Mouse (Mus musculus): ENCODE results near the gene Plbd1.

Gene Plbd1

GRCm38 (mm10) chr6:136650664-136651063 lies 11.1 kb downstream of the Plbd1 start:
- no peak for DNase-seq (ENCODE audit: low spot score in 2 of 2)

GRCm38 (mm10) chr6:136647455-136647861 lies 14.3 kb downstream of the Plbd1 start:
- no peak for DNase-seq (ENCODE audit: low spot score in 2 of 2)

- DNase-seq (ENCODE audit: low spot score in 2 of 2), result no peak
Measured at GRCm38 (mm10) chr6:136646207-136646606, 15.5 kb downstream of the Plbd1 start.

- DNase-seq (ENCODE audit: low spot score in 2 of 2), result no peak
Measured at GRCm38 (mm10) chr6:136645754-136646153, 16.0 kb downstream of the Plbd1 start.

GRCm38 (mm10) chr6:136644171-136644570 lies 17.6 kb downstream of the Plbd1 start:
- no peak for DNase-seq (ENCODE audit: low spot score in 2 of 2)

GRCm38 (mm10) chr6:136634982-136635381 lies 26.7 kb downstream of the Plbd1 start:
- no peak for DNase-seq (ENCODE audit: low spot score in 2 of 2)

GRCm38 (mm10) chr6:136633719-136634118 lies 28.0 kb downstream of the Plbd1 start:
- no peak for DNase-seq (ENCODE audit: low spot score in 2 of 2)

- DNase-seq (ENCODE audit: low spot score in 2 of 2), result no peak
Measured at GRCm38 (mm10) chr6:136633154-136633553, 28.6 kb downstream of the Plbd1 start.

GRCm38 (mm10) chr6:136631945-136632534 lies 29.7 kb downstream of the Plbd1 start:
- DNase-seq (ENCODE audit: low spot score in 2 of 2), result no peak

- no peak for DNase-seq (ENCODE audit: low spot score in 2 of 2)
Measured at GRCm38 (mm10) chr6:136631519-136631918, 30.2 kb downstream of the Plbd1 start.

GRCm38 (mm10) chr6:136629639-136630038 lies 32.1 kb downstream of the Plbd1 start:
- DNase-seq (ENCODE audit: low spot score in 2 of 2), result no peak

GRCm38 (mm10) chr6:136625421-136625820 lies 36.3 kb downstream of the Plbd1 start:
- DNase-seq (ENCODE audit: low spot score in 2 of 2), result no peak

GRCm38 (mm10) chr6:136620361-136621139 lies 41.2 kb downstream of the Plbd1 start:
- peak; percentile 41 to 83 for DNase-seq (ENCODE audit: low spot score in 2 of 2)

- DNase-seq (ENCODE audit: low spot score in 2 of 2), result no peak
Measured at GRCm38 (mm10) chr6:136614156-136614555, 47.6 kb downstream of the Plbd1 start.

- DNase-seq (ENCODE audit: low spot score in 2 of 2), result no peak
Measured at GRCm38 (mm10) chr6:136612312-136612711, 49.4 kb downstream of the Plbd1 start.

- DNase-seq (ENCODE audit: low spot score in 2 of 2), result no peak
Measured at GRCm38 (mm10) chr6:136611351-136612215, 50.1 kb downstream of the Plbd1 start.

- DNase-seq (ENCODE audit: low spot score in 2 of 2), result no peak
Measured at GRCm38 (mm10) chr6:136602601-136603000, 59.1 kb downstream of the Plbd1 start.

GRCm38 (mm10) chr6:136594541-136594940 lies 67.2 kb downstream of the Plbd1 start:
- no peak for DNase-seq (ENCODE audit: low spot score in 2 of 2)

GRCm38 (mm10) chr6:136590739-136591138 lies 71.0 kb downstream of the Plbd1 start:
- DNase-seq (ENCODE audit: low spot score in 2 of 2), result no peak

- DNase-seq (ENCODE audit: low spot score in 2 of 2), result no peak
Measured at GRCm38 (mm10) chr6:136566002-136566401, 95.7 kb downstream of the Plbd1 start.
